Mouse (Mus musculus): ENCODE results near the gene Tmem107. TPM values are rescaled to one million over a fixed set of nuclear protein-coding genes. Genes with fewer than 3 reads are reported as not detected.

The Tmem107 gene
- polyA plus RNA-seq, 1 experiment from 2014 or later, result 59.8 TPM

DNA sequence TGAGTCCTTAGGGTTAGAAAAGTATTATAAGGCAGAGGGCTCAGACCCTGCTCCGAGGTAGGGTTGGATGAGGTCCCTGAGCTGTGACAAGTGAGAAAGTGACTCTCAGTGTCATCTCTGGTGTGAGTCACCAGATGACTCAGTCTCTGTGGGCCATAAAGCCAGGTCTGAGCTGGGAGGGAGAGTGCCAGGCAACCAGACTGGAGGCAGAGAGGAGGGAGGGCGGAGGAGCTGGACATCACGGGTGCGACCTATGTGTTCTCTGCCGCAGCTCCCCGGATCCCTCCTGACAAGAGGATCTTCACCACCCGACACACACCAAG lies 31.8 kb downstream of the Tmem107 start:
- 95% methylated on average over 7 of the region's 7 CpGs for WGBS
- no peaks in the 10 kb centered on the region for H3K27me3 ChIP-seq (ENCODE audit: control insufficient read depth, insufficient read depth, low read length)
- H3K9me3 ChIP-seq (ENCODE audit: control insufficient read depth, low read depth, low read length), result no peaks in the 10 kb centered on the region
- no peak for ATAC-seq (ENCODE audit: insufficient number of reproducible peaks, insufficient read depth, low FRiP score, low read depth)
- H3K9ac ChIP-seq (replicated peaks; ENCODE audit: low read depth, low read length), result no peak overlapping the region
- H3K4me3 ChIP-seq (ENCODE audit: low read depth, low read length), result no peak overlapping the region
- H3K27ac ChIP-seq (ENCODE audit: low read length), result no peak overlapping the region
- peaks cover 59% of the 10 kb centered on the region for H3K36me3 ChIP-seq (ENCODE audit: control insufficient read depth, insufficient read depth, low read length)
- peaks cover 23% of the 10 kb centered on the region for H3K4me1 ChIP-seq (ENCODE audit: control insufficient read depth, insufficient read depth, low read length)
- H3K4me2 ChIP-seq (replicated peaks; ENCODE audit: low read depth, low read length), result no peak overlapping the region

DNA sequence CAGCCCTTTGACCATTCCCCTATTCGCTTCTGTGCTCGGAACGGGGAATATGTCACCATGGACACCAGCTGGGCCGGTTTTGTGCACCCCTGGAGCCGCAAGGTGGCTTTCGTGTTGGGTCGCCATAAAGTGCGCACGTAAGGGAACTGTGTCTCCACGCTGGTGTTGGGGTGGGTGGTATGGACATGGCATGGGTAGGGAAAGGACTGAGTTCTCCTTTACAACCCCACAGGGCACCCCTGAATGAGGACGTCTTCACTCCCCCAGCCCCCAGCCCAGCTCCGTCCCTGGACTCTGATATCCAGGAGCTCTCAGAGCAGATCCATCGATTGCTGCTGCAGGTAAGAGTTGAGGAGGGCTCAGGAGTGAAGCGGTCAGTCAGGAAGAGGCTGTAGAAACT lies 32.5 kb downstream of the Tmem107 start:
- no peak for ATAC-seq (ENCODE audit: insufficient number of reproducible peaks, insufficient read depth, low FRiP score, low read depth)
- Histone ChIP-seq H3K4me2 (replicated peaks; ENCODE audit: low read depth, low read length) (no peak overlapping the region), H3K9ac (replicated peaks; ENCODE audit: low read depth, low read length) (no peak overlapping the region), H3K9me3 (ENCODE audit: control insufficient read depth, low read depth, low read length) (no peaks in the 10 kb centered on the region), H3K4me3 (ENCODE audit: low read depth, low read length) (no peak overlapping the region), H3K27me3 (ENCODE audit: control insufficient read depth, insufficient read depth, low read length) (no peaks in the 10 kb centered on the region), H3K27ac (ENCODE audit: low read length) (no peak overlapping the region), H3K36me3 (ENCODE audit: control insufficient read depth, insufficient read depth, low read length) (peaks cover 64% of the 10 kb centered on the region), H3K4me1 (ENCODE audit: control insufficient read depth, insufficient read depth, low read length) (peaks cover 15% of the 10 kb centered on the region)
- WGBS, result 94% methylated on average over 14 of the region's 14 CpGs

DNA sequence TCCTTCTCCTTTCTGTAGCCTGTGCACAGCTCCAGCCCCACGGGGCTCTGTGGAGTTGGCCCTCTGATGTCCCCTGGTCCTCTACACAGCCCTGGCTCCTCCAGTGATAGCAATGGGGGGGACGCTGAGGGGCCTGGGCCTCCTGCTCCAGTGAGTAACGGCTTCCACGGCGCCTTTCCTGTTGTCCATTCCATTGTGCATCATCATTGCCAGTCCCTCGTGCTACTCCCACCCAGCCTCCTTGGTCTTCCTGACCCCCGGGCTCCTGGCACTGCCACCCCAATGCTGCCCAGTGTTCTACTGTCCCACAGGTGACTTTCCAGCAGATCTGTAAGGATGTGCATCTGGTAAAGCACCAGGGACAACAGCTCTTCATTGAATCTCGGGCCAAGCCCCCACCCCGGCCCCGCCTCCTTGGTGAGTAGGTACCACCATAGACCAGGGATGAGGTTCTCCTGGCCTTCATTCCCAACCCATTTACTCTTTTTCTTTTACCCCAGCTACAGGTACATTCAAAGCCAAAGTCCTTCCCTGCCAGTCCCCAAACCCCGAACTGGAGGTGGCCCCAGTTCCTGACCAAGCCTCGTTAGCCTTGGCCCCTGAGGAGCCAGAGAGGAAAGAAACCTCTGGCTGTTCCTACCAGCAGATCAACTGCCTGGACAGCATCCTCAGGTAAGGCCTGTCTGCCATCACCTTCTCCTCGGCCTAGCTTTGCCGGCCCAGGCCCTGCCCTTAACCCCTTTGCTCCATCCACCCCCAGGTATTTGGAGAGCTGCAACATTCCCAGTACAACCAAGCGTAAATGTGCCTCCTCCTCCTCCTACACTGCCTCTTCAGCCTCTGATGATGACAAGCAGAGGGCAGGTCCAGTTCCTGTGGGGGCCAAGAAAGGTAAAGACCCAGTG lies 33.2 kb downstream of the Tmem107 start:
- H3K27me3 ChIP-seq (ENCODE audit: control insufficient read depth, insufficient read depth, low read length), result no peaks in the 10 kb centered on the region
- H3K9ac ChIP-seq (replicated peaks; ENCODE audit: low read depth, low read length), result no peak overlapping the region

DNA sequence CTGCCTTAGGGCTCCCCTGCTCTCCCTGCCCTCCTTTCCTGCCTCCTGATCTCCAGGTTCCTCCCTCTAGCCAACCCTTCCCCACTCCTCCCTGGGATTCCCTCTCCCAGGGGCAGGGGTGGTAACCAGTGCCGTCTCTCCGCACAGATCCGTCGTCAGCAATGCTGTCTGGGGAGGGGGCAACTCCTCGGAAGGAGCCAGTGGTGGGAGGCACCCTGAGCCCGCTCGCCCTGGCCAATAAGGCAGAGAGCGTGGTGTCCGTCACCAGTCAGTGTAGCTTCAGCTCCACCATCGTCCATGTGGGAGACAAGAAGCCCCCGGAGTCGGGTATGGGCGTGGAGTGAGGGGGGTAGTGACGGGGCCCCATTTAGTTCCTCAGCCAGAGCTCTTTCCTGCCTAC lies 33.9 kb downstream of the Tmem107 start:
- no peaks in the 10 kb centered on the region for H3K9me3 ChIP-seq (ENCODE audit: control insufficient read depth, low read depth, low read length)
- H3K27me3 ChIP-seq (ENCODE audit: control insufficient read depth, insufficient read depth, low read length), result no peaks in the 10 kb centered on the region
- no peak overlapping the region for H3K27ac ChIP-seq (ENCODE audit: low read length)
- H3K4me2 ChIP-seq (replicated peaks; ENCODE audit: low read depth, low read length), result no peak overlapping the region
- no peak overlapping the region for H3K9ac ChIP-seq (replicated peaks; ENCODE audit: low read depth, low read length)
- H3K4me1 ChIP-seq (ENCODE audit: control insufficient read depth, insufficient read depth, low read length), result peaks cover 6% of the 10 kb centered on the region; the same call in 1 of the 2 replicates
- no peak overlapping the region for H3K4me3 ChIP-seq (ENCODE audit: low read depth, low read length)
- ATAC-seq (ENCODE audit: insufficient number of reproducible peaks, insufficient read depth, low FRiP score, low read depth), result no peak
- 88% methylated on average over 14 of the region's 14 CpGs for WGBS
- H3K36me3 ChIP-seq (ENCODE audit: control insufficient read depth, insufficient read depth, low read length), result peaks cover 77% of the 10 kb centered on the region

More for the DNA sequence above, 33.2 kb downstream of the Tmem107 start:
- Histone ChIP-seq H3K27ac (ENCODE audit: low read length) (no peak overlapping the region), H3K4me3 (ENCODE audit: low read depth, low read length) (no peak overlapping the region), H3K4me2 (replicated peaks; ENCODE audit: low read depth, low read length) (no peak overlapping the region), H3K36me3 (ENCODE audit: control insufficient read depth, insufficient read depth, low read length) (peaks cover 70% of the 10 kb centered on the region), H3K4me1 (ENCODE audit: control insufficient read depth, insufficient read depth, low read length) (peaks cover 10% of the 10 kb centered on the region; the same call in 1 of the 2 replicates), H3K9me3 (ENCODE audit: control insufficient read depth, low read depth, low read length) (no peaks in the 10 kb centered on the region)
- 91% methylated on average over 15 of the region's 15 CpGs for WGBS
- no peak for ATAC-seq (ENCODE audit: insufficient number of reproducible peaks, insufficient read depth, low FRiP score, low read depth)

DNA sequence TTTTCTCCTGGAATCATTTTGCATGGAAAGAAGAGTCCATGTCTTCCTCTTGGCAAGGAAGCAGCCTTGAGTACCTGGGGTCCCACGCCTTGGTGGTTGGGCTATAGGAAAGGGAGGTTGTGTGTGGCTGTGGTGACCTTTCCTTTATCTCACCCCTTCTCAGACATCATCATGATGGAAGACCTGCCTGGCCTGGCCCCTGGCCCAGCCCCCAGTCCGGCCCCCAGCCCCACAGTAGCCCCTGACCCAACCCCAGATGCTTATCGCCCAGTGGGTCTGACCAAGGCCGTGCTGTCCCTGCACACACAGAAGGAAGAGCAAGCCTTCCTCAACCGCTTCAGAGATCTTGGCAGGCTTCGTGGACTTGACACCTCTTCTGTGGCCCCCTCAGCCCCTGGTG lies 34.6 kb downstream of the Tmem107 start:
- Histone ChIP-seq H3K9me3 (ENCODE audit: control insufficient read depth, low read depth, low read length) (no peaks in the 10 kb centered on the region), H3K27ac (ENCODE audit: low read length) (no peak overlapping the region), H3K27me3 (ENCODE audit: control insufficient read depth, insufficient read depth, low read length) (no peaks in the 10 kb centered on the region), H3K4me2 (replicated peaks; ENCODE audit: low read depth, low read length) (no peak overlapping the region), H3K9ac (replicated peaks; ENCODE audit: low read depth, low read length) (no peak overlapping the region), H3K4me3 (ENCODE audit: low read depth, low read length) (no peak overlapping the region), H3K4me1 (ENCODE audit: control insufficient read depth, insufficient read depth, low read length) (0 out of 2 replicates have a peak, but pooled peaks cover 5% of the 10 kb centered on the region), H3K36me3 (ENCODE audit: control insufficient read depth, insufficient read depth, low read length) (peaks cover 79% of the 10 kb centered on the region)
- no peak for ATAC-seq (ENCODE audit: insufficient number of reproducible peaks, insufficient read depth, low FRiP score, low read depth)
- 81% methylated on average over 6 of the region's 6 CpGs for WGBS

DNA sequence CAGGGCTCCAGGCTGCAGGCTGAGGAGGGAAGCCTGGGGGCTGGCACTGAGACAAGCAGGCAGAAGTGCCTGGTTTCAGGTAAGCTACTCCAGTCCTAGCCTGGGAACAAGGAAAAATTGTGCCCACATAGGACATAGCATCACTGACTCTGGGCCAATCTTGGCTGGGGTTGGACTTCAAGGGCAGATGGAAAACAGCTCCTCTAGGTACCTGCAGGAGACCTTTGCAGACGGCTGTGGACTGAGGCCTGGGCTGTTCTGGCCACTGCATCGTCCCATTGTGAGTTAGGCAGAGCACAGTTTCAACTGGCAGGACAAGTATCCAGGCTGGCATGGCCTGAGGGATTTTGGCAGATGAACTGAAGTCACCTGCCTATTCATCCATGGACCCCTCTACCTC lies 35.2 kb downstream of the Tmem107 start:
- H3K4me2 ChIP-seq (replicated peaks; ENCODE audit: low read depth, low read length), result no peak overlapping the region
- peaks cover 77% of the 10 kb centered on the region for H3K36me3 ChIP-seq (ENCODE audit: control insufficient read depth, insufficient read depth, low read length)
- no peaks in the 10 kb centered on the region for H3K4me1 ChIP-seq (ENCODE audit: control insufficient read depth, insufficient read depth, low read length)
- H3K9ac ChIP-seq (replicated peaks; ENCODE audit: low read depth, low read length), result no peak overlapping the region
- H3K27me3 ChIP-seq (ENCODE audit: control insufficient read depth, insufficient read depth, low read length), result no peaks in the 10 kb centered on the region
- H3K9me3 ChIP-seq (ENCODE audit: control insufficient read depth, low read depth, low read length), result no peaks in the 10 kb centered on the region
- no peak overlapping the region for H3K4me3 ChIP-seq (ENCODE audit: low read depth, low read length)
- ATAC-seq (ENCODE audit: insufficient number of reproducible peaks, insufficient read depth, low FRiP score, low read depth), result no peak
- WGBS, result 85% methylated on average over 2 of the region's 2 CpGs
- H3K27ac ChIP-seq (ENCODE audit: low read length), result no peak overlapping the region

DNA sequence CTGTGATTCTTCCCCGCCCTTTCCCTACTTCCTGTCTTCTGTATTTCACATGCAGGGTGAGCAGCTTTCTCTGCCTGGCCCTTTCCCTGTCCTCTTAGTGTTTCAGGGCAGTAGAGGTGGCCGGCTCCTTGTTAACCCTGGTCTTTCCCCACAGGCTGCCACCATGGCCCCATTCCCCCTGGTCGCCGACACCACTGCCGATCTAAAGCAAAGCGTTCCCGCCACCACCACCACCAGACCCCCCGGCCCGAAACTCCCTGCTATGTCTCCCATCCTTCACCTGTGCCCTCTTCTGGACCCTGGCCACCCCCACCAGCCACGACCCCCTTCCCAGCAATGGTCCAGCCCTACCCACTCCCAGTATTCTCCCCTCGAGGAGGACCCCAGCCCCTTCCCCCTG lies 35.7 kb downstream of the Tmem107 start:
- Histone ChIP-seq H3K36me3 (ENCODE audit: control insufficient read depth, insufficient read depth, low read length) (peaks cover 72% of the 10 kb centered on the region), H3K4me2 (replicated peaks; ENCODE audit: low read depth, low read length) (no peak overlapping the region), H3K27me3 (ENCODE audit: control insufficient read depth, insufficient read depth, low read length) (no peaks in the 10 kb centered on the region), H3K4me3 (ENCODE audit: low read depth, low read length) (no peak overlapping the region), H3K4me1 (ENCODE audit: control insufficient read depth, insufficient read depth, low read length) (no peaks in the 10 kb centered on the region), H3K9ac (replicated peaks; ENCODE audit: low read depth, low read length) (no peak overlapping the region), H3K9me3 (ENCODE audit: control insufficient read depth, low read depth, low read length) (no peaks in the 10 kb centered on the region), H3K27ac (ENCODE audit: low read length) (no peak overlapping the region)
- no peak for ATAC-seq (ENCODE audit: insufficient number of reproducible peaks, insufficient read depth, low FRiP score, low read depth)
- WGBS, result 92% methylated on average over 11 of the region's 11 CpGs

DNA sequence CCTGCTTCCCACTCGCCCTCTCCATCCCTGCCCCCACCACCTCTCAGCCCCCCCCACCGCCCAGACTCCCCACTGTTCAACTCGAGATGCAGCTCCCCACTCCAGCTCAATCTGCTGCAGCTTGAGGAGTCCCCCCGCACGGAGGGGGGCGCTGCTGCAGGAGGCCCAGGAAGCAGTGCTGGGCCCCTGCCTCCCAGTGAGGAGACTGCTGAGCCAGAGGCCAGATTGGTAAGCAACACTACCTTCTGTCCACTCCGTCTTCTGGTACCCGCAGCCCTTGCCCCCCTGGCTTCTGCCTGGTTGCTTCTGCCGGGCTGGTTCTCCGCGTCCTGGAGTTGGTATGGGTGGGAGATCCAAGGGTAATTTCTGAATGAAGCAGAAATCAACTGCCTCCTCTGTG lies 36.2 kb downstream of the Tmem107 start:
- H3K9me3 ChIP-seq (ENCODE audit: control insufficient read depth, low read depth, low read length), result no peaks in the 10 kb centered on the region
- H3K4me1 ChIP-seq (ENCODE audit: control insufficient read depth, insufficient read depth, low read length), result no peaks in the 10 kb centered on the region
- H3K36me3 ChIP-seq (ENCODE audit: control insufficient read depth, insufficient read depth, low read length), result peaks cover 68% of the 10 kb centered on the region
- no peak overlapping the region for H3K27ac ChIP-seq (ENCODE audit: low read length)
- H3K4me3 ChIP-seq (ENCODE audit: low read depth, low read length), result no peak overlapping the region
- no peak overlapping the region for H3K9ac ChIP-seq (replicated peaks; ENCODE audit: low read depth, low read length)
- ATAC-seq (ENCODE audit: insufficient number of reproducible peaks, insufficient read depth, low FRiP score, low read depth), result no peak
- 81% methylated on average over 11 of the region's 11 CpGs for WGBS
- no peaks in the 10 kb centered on the region for H3K27me3 ChIP-seq (ENCODE audit: control insufficient read depth, insufficient read depth, low read length)
- no peak overlapping the region for H3K4me2 ChIP-seq (replicated peaks; ENCODE audit: low read depth, low read length)

DNA sequence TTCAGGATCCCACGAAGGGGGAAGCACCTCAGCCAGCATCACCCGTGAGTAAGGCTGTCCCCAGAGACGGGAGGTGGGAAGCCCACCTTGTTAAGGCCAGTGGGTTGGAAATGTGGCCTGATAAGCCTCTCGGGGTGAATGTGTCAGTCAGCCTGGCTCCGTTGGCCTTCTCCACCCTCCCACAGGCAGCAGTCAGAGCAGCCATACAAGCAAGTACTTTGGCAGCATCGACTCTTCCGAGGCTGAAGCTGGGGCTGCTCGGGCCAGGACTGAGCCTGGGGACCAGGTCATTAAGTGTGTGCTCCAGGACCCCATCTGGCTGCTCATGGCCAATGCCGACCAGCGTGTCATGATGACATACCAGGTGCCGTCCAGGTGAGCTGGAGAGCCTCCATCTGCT lies 37.1 kb downstream of the Tmem107 start:
- H3K36me3 ChIP-seq (ENCODE audit: control insufficient read depth, insufficient read depth, low read length), result peaks cover 59% of the 10 kb centered on the region
- H3K4me2 ChIP-seq (replicated peaks; ENCODE audit: low read depth, low read length), result no peak overlapping the region
- H3K4me3 ChIP-seq (ENCODE audit: low read depth, low read length), result no peak overlapping the region
- no peak overlapping the region for H3K27ac ChIP-seq (ENCODE audit: low read length)
- H3K27me3 ChIP-seq (ENCODE audit: control insufficient read depth, insufficient read depth, low read length), result no peaks in the 10 kb centered on the region
- no peak overlapping the region for H3K9ac ChIP-seq (replicated peaks; ENCODE audit: low read depth, low read length)
- H3K4me1 ChIP-seq (ENCODE audit: control insufficient read depth, insufficient read depth, low read length), result no peaks in the 10 kb centered on the region
- no peak for ATAC-seq (ENCODE audit: insufficient number of reproducible peaks, insufficient read depth, low FRiP score, low read depth)
- no peaks in the 10 kb centered on the region for H3K9me3 ChIP-seq (ENCODE audit: control insufficient read depth, low read depth, low read length)
- 87% methylated on average over 11 of the region's 11 CpGs for WGBS

All from stomach, embryonic 14.5 days (tissue).